Mouse (Mus musculus) liver, postnatal 0 days (tissue): ENCODE data around the gene Tsku.

ENCODE experiments used
- CTCF ChIP-seq: sonication (generic); IDR thresholded peaks from 2 replicates; pipeline ENCODE4 v1.5.1; 2016; ENCODE audit warnings: antibody characterized with exemption, low read depth
- EP300 ChIP-seq: IDR thresholded peaks from 2 replicates; pipeline ENCODE4 v1.6.1; 2016; ENCODE audit warnings: antibody characterized with exemption, low read depth, mild to moderate bottlenecking

DNA sequence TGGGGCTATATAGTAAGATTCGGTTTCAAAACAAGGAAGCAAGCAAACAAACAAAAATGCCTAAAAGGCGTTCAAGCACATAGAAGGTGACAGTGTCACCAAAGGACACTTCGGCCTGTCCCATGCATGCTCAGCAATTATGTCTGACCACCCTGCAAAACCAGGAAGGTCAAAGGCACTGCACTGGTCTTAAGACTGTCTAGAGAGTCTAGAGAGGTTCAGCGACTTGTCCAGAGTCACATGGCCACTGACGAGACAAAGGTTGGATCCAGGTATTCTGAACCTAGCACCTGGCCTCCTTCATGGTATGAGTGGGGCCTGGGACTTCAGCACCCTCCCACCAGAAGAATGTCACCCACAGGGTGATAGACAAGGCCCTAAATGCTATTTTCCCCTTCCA, 3.8 kb downstream of the Tsku start:
- no peak for TF ChIP-seq CTCF
- TF ChIP-seq EP300: no peak
